Mouse (Mus musculus) spleen, adult 10 weeks (tissue): Measurements from ENCODE around the gene Tlr11. TPM values are rescaled to one million over a fixed set of nuclear protein-coding genes. Genes with fewer than 3 reads are reported as not detected.

ENCODE experiments used
- polyA plus RNA-seq: library from polyadenylated mRNA; stranded (reverse); fragments of 350-450 nt; fragmentation: Illumina TruSeq; extraction: RNeasy Lipid Tissue Mini Kit (QIAGEN cat#74804); gene quantifications from one replicate; pipeline ENCODE4 v1.2.3, GENCODE M21; 2015; ENCODE audit warnings: low replicate concordance; ENCODE audit not compliant: insufficient read depth

Gene Tlr11
- polyA plus RNA-seq = 33.0 TPM

DNA sequence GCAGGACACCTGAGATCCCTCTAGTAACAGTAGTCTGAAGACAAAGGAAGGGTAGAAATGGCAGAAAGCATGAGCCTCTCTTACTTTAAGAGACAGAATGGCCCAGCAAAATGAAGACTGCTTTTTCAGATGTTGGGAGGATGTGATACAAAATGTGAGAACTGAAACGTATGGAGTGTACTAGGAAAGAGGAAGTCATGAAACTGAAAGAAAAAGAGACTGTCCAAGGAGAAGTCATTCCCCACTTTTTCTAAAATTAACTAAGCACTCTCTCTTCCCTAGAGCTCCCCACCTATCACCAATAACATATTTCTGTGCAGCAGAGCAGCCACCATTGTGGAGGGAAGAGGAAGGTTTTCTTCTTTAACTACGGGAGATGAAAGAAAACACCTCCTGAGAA is at the start of gene Tlr11:
Gene Tlr11, plus strand, starts transcription at position 322 of the 400 bp plus-strand sequence.

GRCm38 (mm10) chr14:50326661-50327060 is 31.1 kb upstream of the Tlr11 start, which contains the start of gene Olfr734:
TSS of gene Olfr734 (minus strand) at chr14:50326761.

GRCm38 (mm10) chr14:50348796-50349195 is 8.9 kb upstream of the Tlr11 start, which contains the start of gene Olfr735:
TSS of gene Olfr735 (minus strand) at chr14:50348872.

DNA sequence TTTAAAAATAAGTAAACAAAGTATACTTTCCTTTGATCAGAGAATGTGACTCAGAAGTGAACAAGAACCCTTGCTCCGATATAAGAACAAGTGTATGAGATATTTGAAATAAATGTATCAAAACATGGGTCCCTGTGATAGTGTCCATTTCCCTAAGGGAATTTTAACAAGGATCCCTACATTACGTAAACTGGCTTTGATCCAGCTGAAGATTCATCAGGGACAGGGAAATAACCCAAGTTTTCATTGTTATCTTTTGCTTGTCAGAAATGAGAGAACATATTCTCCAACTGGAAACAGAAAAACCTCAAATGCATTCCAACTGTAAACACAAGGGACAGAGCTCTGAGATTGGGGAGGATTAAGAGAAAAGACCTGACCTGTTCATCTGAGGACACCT is 23.1 kb downstream of the Tlr11 start, which contains the start of gene Olfr736:
Gene Olfr736, plus strand, starts transcription at position 301 of the 400 bp plus-strand sequence.

GRCm38 (mm10) chr14:50407268-50407667 is 49.6 kb downstream of the Tlr11 start, which contains the start of gene Olfr738:
TSS of gene Olfr738 (plus strand) at chr14:50407568.

Other genes with a start within 250 kb of the Tlr11 start
- not detected for gene Olfr727, start 234.7 kb upstream of the Tlr11 start, polyA plus RNA-seq
- gene Olfr728, start 215.2 kb upstream of the Tlr11 start, polyA plus RNA-seq = not detected
- not detected for gene Olfr729, start 205.0 kb upstream of the Tlr11 start, polyA plus RNA-seq
- not detected for gene Olfr730, start 169.7 kb upstream of the Tlr11 start, polyA plus RNA-seq
- gene Olfr731, start 116.0 kb upstream of the Tlr11 start, polyA plus RNA-seq = not detected
- gene Olfr732, start 73.7 kb upstream of the Tlr11 start, polyA plus RNA-seq = not detected
- gene Olfr733, start 56.4 kb upstream of the Tlr11 start, polyA plus RNA-seq = 0.10 TPM
- not detected for gene Olfr734, start 31.2 kb upstream of the Tlr11 start, polyA plus RNA-seq
- gene Olfr735, start 9.0 kb upstream of the Tlr11 start, polyA plus RNA-seq = not detected
- not detected for gene Olfr736, start 23.2 kb downstream of the Tlr11 start, polyA plus RNA-seq
- gene Olfr738, start 49.7 kb downstream of the Tlr11 start, polyA plus RNA-seq = not detected
- not detected for gene Olfr739, start 60.7 kb downstream of the Tlr11 start, polyA plus RNA-seq
- gene Olfr740, start 87.6 kb downstream of the Tlr11 start, polyA plus RNA-seq = not detected
- not detected for gene Olfr741, start 114.8 kb downstream of the Tlr11 start, polyA plus RNA-seq
- gene Olfr742, start 145.7 kb downstream of the Tlr11 start, polyA plus RNA-seq = not detected
- gene Olfr743, start 163.9 kb downstream of the Tlr11 start, polyA plus RNA-seq = not detected